Mouse (Mus musculus) left cerebral cortex, adult 2 months (tissue): ENCODE results near the gene Smap1. TPM values are rescaled to one million over a fixed set of nuclear protein-coding genes. Genes with fewer than 3 reads are reported as not detected.
"Not testable (repeated sequence)": the region's sequence is repeated elsewhere in the genome, so short reads cannot be mapped to it uniquely, and the experiment has no call there.

Experiments used
- DNase-seq, 2 experiments: peaks; one replicate each; pipeline ENCODE4 v3.0.0; 2021 to 2022; ENCODE audit warnings: low spot score in 2 of 2, mixed read lengths in 1 of 2; ENCODE audit errors: extremely low spot score in 1 of 2
- H3K27ac ChIP-seq: fragments of 200-600 bp; 2 replicates; pipeline ENCODE4 v1.8.1; 2022
- H3K4me3 ChIP-seq: fragments of 200-600 bp; 2 replicates; pipeline ENCODE4 v1.8.1; 2022
- CTCF ChIP-seq: fragments of 200-600 bp; IDR thresholded peaks from 2 replicates; pipeline ENCODE4 v1.8.1; 2022; ENCODE audit warnings: antibody characterized with exemption, mild to moderate bottlenecking, moderate library complexity
- intact Hi-C: fragments of 180-260 bp; cut with DNase I; formaldehyde crosslinking; loops from one replicate; pipeline ENCODE4 v1.15.1; 2025
- long read RNA-seq, 2 experiments: library from polyadenylated mRNA; stranded (forward); transcript quantifications; one replicate each; pipeline ENCODE4 v2.0.0; 2021; ENCODE audit warnings: borderline mapping rate in 2 of 2
- total RNA-seq, 2 experiments: library from RNA; stranded (reverse); gene quantifications; 2 replicates each; pipeline ENCODE4 v1.2.3; 2021

Smap1 gene
- 100 to 1,000 TPM; 142 to 144 TPM for total RNA-seq
- long read RNA-seq, experiment 1, transcript Smap1-201 (10 exons, 2,289 nt), result major isoform, 11 of 85 reads
- long read RNA-seq, experiment 1, partial matches to known transcripts, result 1 of 85 reads
- long read RNA-seq, experiment 1, other reads (novel, unspliced or antisense), result 73 of 85 reads
- long read RNA-seq, experiment 2, transcript Smap1-201 (10 exons, 2,289 nt), result major isoform, 13 of 61 reads
- long read RNA-seq, experiment 2, partial matches to known transcripts, result 0 of 61 reads
- long read RNA-seq, experiment 2, other reads (novel, unspliced or antisense), result 48 of 61 reads

DNA sequence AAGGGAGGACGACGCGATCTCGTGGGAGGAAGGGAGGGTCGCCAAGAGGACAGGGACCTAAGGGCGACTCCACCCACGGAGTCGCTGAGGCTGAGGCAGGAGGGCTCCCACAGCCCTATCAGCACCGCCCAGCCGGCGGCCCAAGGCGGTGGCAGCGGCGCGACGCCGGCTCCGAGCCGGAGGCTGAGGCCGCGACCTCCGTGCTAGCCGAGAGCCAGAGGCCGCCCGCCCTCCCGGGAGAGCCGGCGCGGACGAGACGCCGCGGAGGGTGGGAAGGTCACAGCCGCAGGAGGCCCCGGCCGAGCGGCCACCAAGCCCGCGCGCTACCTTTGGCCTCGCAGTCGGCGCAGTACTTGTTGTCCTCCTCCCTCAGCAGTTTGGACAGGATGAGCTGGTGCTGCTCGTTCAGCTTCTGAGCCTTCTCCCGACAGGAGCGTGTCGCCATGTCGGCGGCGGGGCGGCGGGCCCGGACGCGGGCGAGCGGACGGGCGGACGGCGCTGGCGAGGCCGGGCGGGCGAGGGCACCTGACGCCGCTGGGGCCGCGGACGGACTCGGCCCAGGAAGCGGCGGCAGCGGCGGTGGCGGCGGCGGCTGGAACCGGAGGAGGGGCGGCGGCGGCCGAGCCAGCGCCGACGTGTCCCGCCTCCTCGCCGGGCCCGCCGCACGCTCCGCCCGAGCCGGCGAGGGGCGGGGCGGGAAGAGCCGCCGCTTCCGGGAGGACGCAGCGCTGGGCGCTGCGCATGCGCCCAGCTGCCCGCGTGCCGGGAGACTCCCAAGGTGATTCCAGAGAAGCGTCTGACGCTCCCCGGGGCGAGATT lies at the start of gene Smap1:
Smap1 (minus strand) TSS at position 607 of the 819 bp plus-strand sequence.
- peak; percentile 79 to 87 for DNase-seq
- Histone ChIP-seq H3K4me3 (peak within 1 kb of the TSS; percentile 92), H3K27ac (peak within 1 kb of the TSS; percentile 96)
- intact Hi-C loops, result loop anchor here (5.0 to 10.0 kb wide), 3 partner anchors 85 to 183 kb away; partner anchors contain the start of genes B3gat2, Fam135a and Sdhaf4
- no peak for TF ChIP-seq CTCF

DNA sequence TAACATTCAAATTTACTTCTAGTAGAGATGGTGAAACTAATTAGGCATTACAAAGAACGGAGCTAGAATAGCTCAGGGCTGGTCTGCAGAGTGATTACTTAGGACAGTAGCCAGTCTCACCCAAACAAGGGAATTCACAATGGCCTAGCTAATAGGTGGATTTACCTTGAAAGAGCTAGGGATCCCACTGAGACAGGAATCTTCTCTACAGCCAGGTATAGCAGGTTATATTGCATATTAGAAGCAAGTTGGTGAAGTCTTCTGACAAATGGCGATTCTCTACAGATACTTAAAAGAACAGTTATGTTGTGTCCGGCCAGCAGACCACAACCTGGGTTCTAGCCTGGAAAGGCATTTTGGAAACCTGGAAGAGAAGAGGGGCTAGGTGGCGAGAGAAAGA lies 49.0 kb upstream of the Smap1 start:
- DNase-seq, H3K27ac ChIP-seq, intact Hi-C loops, H3K4me3 ChIP-seq: not testable (repeated sequence)

DNA sequence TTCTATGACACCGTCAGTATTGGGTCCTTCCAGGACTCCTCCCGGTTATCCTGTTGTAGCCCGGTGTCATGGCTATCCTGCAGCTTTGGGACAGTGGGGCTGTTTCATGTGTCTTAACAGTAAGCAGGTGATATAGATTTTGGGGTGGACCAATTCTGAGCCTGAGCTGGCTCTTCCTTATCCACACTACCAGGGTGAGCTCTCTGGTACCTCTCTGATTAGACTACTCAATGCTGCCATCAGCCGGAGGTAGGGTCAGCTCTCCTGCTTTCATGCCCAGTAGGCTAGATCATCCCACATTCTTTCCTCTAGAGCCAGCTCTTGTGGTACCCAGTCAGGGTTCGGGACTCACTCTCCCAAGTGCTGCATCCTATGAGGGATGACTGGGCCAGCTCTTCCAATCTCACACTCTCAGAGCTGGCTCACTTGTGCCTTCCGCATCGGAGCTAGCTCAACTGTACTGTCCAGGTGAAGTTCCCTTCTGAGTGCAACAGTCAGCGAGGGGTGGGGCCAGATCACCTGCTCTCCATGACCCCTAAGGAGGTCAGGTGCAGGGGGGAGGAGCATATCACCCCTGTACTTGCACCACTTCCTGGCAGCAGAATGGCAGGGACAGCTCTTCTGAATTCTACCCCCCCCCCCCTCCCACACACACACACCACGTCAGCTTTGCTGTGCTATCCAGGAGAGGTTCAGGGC lies 46.1 kb upstream of the Smap1 start:
- no peak for TF ChIP-seq CTCF
- intact Hi-C loops, result no loop called here
- no peak overlapping the region for H3K4me3 ChIP-seq
- no peak for DNase-seq
- H3K27ac ChIP-seq, result no peak overlapping the region

DNA sequence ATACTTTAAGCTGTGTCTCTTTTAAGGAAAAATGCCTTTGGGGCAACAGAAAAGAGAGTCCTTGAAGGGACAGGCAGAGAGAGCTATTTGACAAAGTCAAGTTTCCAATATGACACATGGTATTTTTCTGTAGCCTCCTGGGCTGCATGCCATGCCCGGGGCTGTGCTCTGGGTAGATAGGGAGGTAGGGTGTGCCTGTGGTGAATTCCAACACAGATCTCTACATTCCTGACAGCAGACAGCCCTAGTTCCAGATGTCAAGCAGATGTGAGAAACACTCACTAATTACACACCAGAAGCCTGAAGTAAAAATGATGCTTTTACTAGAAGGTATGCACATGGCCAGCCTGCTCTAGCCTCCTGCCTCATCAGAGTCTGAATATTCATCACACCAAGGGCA lies 44.1 kb upstream of the Smap1 start:
- H3K4me3 ChIP-seq, result no peak overlapping the region
- no peak overlapping the region for H3K27ac ChIP-seq
- TF ChIP-seq CTCF, result no peak
- intact Hi-C loops, result no loop called here
- no peak for DNase-seq

DNA sequence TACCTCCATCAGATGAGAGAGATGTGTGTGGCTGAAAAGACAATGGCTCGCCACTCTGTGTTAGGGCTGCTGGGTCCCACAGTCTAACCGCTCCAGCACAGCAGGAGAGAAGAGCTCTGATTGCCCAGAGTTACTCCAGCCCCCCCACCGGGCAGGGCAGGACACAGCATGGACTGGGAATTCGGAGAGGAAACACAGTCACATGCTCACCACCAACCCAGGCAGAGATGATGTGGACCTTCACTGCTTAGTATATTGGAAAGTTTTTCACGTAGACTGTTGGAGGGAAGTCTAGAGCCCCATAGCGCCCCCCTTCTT lies 37.3 kb upstream of the Smap1 start:
- no peak for TF ChIP-seq CTCF
- H3K27ac ChIP-seq, result no peak overlapping the region
- intact Hi-C loops, result no loop called here
- no peak overlapping the region for H3K4me3 ChIP-seq
- no peak for DNase-seq

DNA sequence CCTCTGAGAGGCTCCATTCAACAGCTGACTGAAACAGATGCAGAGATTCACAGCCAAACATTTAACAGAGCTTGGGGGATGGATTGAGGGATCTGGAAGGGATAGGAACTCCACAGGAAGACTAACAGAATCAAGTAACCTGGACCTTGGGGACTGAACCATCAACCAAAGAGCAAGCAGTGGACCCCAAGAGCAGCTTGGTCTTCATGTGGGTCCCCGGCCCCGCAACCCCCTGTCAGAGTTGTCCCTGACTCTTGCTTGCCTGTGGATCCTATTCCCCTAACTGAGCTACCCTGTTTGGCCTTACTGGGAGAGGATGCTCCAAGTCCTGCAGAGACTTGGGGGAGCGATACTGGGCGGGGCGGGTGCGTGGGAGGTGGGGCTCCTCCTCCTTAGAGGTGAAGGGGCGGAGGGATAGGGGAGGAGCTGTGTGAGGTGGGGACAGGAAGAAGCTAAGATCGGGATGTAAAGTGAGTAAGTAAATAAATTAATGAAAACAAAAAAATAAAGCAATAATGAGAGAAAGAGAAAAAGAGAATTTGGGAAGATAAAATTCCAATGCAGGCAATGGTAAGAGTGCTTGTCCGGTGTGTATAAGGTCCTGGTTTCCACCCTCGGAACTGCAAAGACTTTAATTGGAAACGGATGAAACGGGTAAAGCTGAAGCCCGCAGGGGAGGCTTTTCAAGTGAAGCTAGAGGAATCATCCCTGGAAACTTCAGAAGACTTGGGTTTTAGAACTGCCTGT lies 36.7 kb upstream of the Smap1 start:
- DNase-seq, result no peak
- no peak for TF ChIP-seq CTCF
- intact Hi-C loops, result no loop called here
- Histone ChIP-seq H3K4me3 (no peak overlapping the region), H3K27ac (no peak overlapping the region)

DNA sequence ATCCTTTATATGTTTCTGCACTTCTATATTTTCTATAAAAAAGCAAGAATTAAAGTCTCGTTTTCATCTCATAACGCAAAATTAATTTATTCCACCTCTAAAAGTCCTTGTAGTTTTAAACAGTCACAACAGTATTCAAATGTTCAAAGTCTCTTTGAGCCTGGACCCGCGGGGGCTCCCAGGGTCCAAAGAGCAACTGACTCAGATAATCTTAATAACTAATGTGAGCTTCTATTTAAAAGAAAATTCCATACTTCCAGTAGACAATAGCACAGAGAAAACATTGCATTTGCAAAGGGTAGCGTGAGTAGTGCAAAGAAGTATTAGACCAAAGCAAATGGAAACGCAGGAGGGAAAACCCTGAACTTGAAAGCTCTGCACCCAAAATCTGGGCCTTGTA lies 36.0 kb upstream of the Smap1 start:
- Histone ChIP-seq H3K4me3 (no peak overlapping the region), H3K27ac (no peak overlapping the region)
- no peak for TF ChIP-seq CTCF
- intact Hi-C loops, result no loop called here
- DNase-seq, result no peak

DNA sequence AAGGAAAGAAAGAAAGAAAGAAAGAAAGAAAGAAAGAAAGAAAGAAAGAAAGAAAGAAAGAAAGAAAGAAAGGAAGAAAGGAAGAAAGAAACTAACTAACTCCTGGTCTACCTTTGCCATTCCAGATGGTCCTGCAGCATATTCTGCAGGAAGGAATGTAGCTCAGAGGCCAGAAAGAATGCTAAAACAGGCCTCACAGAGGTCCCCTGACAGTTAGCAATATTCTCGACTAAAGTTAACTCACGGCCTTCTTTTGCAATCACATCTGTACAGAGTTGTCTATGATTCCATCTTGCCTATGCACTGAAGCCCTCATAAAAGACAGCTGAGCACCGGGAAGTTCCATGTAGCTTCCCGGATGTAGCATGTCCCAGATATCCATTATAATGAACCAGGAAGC lies 33.4 kb upstream of the Smap1 start:
- H3K4me3 ChIP-seq, result no peak overlapping the region
- intact Hi-C loops, result loop anchor here (2.0 kb wide), 1 partner anchor 21 kb away; no protein-coding TSS in a partner anchor
- no peak for DNase-seq
- H3K27ac ChIP-seq, result no peak overlapping the region
- TF ChIP-seq CTCF, result no peak

DNA sequence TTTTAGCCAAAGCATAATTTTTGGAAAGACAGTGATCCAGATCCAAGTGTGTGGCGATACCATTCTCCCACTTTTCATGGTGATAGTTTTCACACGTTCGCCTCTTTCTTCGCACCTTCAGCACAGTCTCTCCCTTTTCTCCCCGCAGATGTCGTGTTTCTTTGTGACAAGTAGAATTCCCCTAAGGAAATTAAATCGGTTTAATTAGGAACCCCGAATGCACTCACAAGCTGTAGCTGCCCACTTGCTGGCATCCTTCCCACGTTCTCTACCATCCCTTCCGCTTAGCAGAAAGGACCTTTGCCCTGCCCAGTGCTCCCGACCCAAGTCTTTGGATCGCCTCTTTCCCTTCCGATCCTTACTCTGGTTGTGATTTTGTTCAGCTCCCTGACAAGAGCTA lies 31.8 kb upstream of the Smap1 start:
- peak; percentile 28 to 35 for DNase-seq
- Histone ChIP-seq H3K4me3 (no peak overlapping the region), H3K27ac (no peak overlapping the region)
- intact Hi-C loops, result loop anchor here (2.0 to 5.0 kb wide), 2 partner anchors 19 to 273 kb away; no protein-coding TSS in a partner anchor
- no peak for TF ChIP-seq CTCF

DNA sequence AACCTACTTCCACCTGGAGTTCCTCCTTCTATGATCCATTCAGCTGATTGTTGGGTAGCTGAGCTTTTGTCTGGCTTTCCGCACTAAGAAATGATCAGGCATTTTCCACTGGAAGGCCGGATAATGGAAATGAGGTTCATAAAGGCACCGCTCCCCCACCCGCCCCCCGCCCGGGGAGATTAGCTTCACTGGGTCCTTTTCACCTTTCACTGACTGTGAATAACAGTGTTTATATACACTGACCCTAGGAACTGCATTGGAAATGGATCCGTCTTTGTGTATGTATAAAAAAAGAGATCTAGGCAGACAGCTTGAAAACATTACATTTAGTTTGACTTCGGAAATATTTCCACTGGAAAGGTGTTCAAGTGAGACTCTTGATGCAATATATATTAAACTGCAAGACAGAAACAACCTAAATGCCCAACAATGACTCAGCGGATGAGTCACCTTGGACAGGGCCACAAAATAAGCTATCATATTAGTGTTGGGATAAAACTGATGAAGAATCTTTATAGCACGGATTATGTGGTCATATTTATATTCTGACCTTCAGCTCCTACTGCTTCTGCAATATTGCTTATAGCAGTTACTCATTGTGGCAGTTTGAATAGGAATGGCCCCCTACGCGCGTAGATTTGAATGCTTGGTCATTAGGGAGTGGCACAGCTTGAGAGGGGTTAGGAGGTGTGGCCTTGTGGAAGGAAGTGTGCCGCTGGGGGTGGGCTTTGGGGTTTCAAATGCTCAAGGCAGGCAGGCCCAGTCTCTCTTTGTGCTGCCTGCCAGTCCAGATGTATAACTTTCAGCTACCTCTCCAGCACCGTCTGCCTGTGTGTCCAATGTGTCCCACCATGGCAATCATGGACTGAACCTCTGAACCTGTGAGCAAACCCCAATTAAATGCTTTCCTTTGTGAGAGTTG lies 26.9 kb upstream of the Smap1 start:
- TF ChIP-seq CTCF, result no peak
- no peak overlapping the region for H3K4me3 ChIP-seq
- DNase-seq, result no peak
- intact Hi-C loops, result no loop called here
- H3K27ac ChIP-seq, result no peak overlapping the region

DNA sequence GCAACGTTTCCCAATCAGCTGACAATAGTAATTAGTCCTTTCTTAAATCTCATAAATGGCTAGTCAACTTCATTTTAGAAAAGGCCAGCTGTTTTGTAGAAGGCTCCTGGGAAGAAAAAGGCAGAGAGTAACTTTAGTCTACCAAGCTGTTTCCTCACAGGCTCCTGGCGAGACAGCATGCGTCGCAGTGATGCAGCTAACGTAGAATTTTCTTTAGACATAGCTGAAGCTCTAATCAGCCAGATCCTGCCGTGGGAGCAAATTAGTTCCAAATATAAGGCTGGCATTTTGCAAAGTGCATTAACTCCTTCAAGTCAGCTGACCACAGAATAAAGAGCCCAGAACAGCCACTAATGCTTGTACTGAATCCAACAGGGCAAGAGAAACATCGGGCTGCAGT lies 26.2 kb upstream of the Smap1 start:
- no peak overlapping the region for H3K4me3 ChIP-seq
- H3K27ac ChIP-seq, result no peak overlapping the region
- no peak for TF ChIP-seq CTCF
- no peak for DNase-seq
- intact Hi-C loops, result no loop called here
